Mouse (Mus musculus): ENCODE measurements at regions not wholly inside any gene's neighbourhood (a gene's known extent, or its start where the extent isn't known, plus 50 kb on each side); places are given as distances from the start of the nearest gene placed in this dataset.
"Not testable (repeated sequence)": the region's sequence is repeated elsewhere in the genome, so short reads cannot be mapped to it uniquely, and the experiment has no call there.

DNA sequence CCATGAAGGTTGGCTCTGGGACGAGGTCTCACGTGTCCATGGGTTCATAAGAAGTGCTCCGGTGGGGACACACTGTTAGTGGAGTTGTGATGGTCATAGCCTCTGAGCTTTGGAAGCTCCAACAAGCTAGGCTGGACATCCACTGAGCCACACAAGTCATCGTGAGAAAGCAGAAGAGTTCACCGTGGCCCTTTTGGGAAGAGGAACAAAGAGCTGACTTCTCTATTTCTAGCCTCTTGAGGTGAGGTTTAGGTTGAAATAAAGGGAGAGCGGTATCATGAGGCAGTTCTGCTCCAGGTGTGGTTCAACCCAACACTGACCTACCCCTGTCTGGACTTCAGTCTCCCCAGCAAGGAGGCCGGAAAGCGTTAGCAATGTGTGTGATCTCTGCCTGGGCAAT is 85.3 kb upstream of the Stt3b start:
- no peak for DNase-seq (ENCODE audit: low spot score in 2 of 2)
- Histone ChIP-seq H3K4me3 (no peak overlapping the region), H3K27ac (no peak overlapping the region)
- TF ChIP-seq CTCF (conservative IDR thresholded peaks at IDR 0.05): no peak

DNA sequence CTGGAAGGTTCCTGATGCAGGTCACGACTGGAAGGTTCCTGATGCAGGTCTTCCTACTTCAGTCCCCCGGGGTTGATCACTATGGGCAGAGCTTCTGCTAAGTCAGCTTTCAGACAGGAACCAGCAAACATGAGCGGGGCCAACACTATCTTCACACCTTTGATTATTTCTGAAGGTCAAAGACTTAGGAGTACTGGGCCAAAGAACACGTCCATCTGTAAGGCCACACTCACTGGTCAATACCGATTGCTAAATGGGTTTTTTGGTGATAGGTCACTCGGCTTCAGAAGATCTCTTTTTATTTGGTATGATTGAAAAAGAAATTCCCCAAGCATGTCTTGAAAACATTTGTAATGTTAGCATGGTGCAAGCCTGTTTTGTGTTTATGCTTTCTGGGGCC is 90.2 kb upstream of the Stt3b start:
- no peak for DNase-seq (ENCODE audit: low spot score in 2 of 2)
- Histone ChIP-seq H3K4me3 (no peak overlapping the region), H3K27ac (no peak overlapping the region)
- no peak for TF ChIP-seq CTCF (conservative IDR thresholded peaks at IDR 0.05)

DNA sequence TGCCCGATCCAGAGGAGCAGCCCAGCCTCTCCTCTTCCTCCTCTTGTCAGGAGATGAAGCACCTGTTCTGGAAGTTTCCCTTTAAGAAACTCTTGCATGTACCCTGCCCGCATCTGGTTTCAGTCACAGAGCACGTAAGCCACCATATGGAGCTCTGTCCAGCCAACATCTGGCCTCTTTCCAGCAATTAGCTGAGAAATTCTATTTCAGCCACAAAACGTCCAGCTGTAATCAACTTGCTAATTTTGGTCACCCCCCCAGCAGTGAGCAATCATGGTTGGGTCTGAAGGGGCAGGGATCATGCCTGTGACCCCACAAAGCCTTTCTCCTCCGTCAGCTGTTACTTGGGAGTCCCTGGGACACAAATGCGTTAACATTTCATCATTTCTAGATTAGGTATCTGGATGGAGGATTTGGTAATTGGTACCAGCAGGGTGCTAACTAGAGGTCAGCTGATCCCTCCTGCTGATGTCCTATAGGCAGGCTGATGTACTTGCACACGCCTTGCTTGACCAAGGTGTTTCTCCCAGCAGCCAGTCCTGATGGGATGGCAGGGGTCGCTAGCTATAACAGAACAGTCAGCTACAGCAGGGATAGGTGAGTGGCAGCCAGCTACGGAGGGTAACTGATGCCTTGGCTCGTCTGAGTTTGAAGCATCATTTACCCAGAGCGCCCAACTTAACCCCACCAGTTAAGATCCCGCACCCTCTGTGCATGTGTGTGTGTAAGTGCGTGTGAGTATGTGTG is 91.4 kb upstream of the Stt3b start:
- TF ChIP-seq CTCF (conservative IDR thresholded peaks at IDR 0.05): no peak
- DNase-seq (ENCODE audit: low spot score in 2 of 2): no peak
- Histone ChIP-seq H3K4me3 (no peak overlapping the region), H3K27ac (no peak overlapping the region)

DNA sequence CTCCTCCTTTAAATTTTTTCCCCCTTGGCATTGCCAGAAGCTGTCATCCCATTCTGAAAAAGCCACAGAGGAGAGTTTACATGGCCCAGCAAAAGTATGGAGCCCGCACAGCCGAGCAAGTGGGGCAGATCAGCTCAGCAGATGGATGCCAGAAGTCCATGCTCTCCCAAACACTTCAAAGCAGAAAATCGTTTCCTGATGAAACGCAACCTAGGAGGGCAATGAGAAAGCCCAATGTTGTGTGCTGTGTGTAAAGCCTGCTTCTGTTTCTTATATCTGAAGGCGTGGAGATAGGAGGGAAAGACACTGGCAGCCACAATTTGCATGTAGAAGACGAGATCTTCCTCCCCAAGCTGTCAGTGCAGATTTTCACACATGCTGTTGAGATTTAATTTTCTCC is 92.4 kb upstream of the Stt3b start:
- TF ChIP-seq CTCF (conservative IDR thresholded peaks at IDR 0.05): no peak
- no peak overlapping the region for H3K27ac ChIP-seq
- H3K4me3 ChIP-seq: no peak overlapping the region
- no peak for DNase-seq (ENCODE audit: low spot score in 2 of 2)

DNA sequence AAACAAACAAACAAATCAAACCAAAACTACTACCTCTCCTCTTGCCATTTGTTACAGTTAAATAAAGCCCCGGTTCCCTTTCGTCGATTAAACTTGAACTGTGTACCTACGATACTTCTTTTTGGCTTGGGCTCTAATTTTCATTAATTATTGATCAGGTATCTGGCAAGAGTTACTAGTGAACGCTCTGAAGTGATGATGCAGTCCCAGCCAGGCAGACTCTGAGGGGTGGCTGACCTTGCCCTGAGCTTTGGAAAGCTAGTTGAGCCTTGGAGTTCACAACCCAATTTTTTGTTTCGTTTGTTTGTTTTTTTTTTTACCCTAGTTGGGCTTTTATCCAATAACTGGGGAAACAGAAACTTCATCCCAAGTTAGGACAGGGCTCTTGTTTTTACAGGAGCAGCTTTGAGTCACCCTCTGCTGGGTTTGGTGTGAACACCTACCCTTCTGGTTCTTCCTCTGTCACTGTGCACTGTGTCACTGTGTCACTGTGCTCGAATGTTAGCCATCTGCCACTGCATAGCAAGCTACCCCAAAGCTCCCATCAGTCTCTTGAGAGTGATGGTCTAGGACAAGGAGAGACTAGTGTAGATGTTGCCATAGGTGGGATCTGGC is 93.2 kb upstream of the Stt3b start:
- no peak overlapping the region for H3K27ac ChIP-seq
- DNase-seq (ENCODE audit: low spot score in 2 of 2): no peak
- H3K4me3 ChIP-seq: no peak overlapping the region
- TF ChIP-seq CTCF (conservative IDR thresholded peaks at IDR 0.05): no peak

DNA sequence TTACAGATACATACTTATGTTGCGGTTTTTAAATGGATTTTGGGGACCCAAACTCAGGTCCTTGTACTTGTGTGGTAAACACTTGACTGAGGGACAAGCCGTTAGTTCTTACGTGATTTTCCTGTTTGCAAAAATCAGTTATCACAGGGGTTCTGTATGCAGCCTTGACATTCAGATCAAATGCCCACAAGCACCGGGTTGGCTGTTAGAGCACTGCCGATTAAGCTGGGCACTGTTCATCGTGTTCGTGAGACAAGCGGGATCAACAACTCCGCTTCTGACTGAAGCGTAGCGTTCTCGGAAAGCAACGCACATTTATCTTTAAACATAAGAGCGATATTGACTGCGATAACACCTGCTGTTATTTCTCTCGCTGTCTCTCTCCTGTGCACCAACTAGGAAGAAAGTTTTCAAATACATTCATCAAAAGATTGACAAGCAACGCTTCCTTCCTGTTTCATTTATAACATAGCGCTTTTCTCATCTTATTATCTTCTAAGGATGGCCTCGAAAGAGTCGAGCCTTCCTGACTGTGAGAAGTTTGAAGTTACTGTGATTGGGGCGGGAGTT is 97.8 kb upstream of the Stt3b start:
- no peak for TF ChIP-seq CTCF (conservative IDR thresholded peaks at IDR 0.05)

DNA sequence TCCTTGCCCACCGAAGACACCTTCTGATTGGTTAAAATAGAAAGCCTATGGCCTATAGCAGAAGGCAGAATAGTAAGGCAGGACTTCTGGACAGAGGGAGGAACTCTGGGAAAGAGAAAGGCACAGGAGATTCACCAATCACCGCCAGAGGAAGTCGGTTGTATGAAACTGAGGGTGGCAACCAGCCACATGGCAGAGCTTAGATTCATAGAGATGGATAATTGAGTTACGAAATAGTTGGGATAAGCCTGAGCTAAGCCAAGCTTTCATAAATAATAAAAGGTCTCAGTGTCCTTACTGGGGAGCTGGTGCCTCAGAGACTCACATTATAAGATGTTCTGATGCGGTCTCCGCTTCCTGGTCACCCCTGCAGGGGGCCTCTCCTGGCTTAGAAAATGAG is 98.7 kb upstream of the Stt3b start:
- DNase-seq (ENCODE audit: low spot score in 2 of 2): no peak
- Histone ChIP-seq H3K4me3 (no peak overlapping the region), H3K27ac (no peak overlapping the region)
- TF ChIP-seq CTCF (conservative IDR thresholded peaks at IDR 0.05): no peak

More for the DNA sequence above, 97.8 kb upstream of the Stt3b start:
- H3K4me3 ChIP-seq: no peak overlapping the region
- DNase-seq (ENCODE audit: low spot score in 2 of 2): no peak
- no peak overlapping the region for H3K27ac ChIP-seq

DNA sequence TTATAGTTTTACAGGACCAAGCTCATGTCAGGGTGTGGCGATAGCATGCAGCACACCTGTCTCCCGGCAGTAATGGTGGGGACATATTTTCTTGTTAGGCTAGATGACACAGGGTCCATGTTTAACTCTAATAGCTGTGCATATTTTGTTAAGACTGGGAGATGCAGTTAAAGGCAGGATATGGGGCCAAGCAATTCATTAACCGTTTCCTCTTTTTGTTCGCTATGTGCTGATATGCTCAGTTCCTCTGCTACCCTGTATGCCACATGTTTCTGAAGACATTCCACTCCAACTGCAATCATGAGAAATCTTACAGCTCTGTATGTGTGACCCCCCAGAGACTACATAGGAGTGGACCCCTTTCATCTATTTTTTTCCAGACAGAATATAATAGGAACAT is 104.0 kb upstream of the Stt3b start:
- Histone ChIP-seq H3K4me3 (no peak overlapping the region), H3K27ac (no peak overlapping the region)
- TF ChIP-seq CTCF (conservative IDR thresholded peaks at IDR 0.05): no peak
- no peak for DNase-seq (ENCODE audit: low spot score in 2 of 2)

DNA sequence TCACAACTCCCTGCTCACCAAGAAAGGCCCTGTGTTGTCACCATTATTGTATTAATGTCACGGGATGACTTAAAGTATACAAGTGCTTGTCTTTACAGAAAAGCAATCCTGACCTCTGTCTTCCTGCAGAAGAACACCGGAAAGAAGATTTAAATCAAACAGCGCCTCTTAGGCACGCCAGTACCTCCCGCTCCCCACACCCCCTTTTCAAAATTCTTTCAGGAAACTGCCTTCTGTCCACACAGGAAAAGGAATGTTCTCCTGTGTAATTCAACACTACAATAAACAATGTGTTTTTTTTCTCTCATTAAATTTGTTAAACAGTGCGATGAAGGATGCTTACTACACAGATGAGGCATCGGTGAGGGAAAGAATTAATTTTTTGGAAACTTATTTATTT is 112.6 kb upstream of the Stt3b start:
- no peak overlapping the region for H3K27ac ChIP-seq
- H3K4me3 ChIP-seq: no peak overlapping the region
- DNase-seq (ENCODE audit: low spot score in 2 of 2): no peak
- no peak for TF ChIP-seq CTCF (conservative IDR thresholded peaks at IDR 0.05)

DNA sequence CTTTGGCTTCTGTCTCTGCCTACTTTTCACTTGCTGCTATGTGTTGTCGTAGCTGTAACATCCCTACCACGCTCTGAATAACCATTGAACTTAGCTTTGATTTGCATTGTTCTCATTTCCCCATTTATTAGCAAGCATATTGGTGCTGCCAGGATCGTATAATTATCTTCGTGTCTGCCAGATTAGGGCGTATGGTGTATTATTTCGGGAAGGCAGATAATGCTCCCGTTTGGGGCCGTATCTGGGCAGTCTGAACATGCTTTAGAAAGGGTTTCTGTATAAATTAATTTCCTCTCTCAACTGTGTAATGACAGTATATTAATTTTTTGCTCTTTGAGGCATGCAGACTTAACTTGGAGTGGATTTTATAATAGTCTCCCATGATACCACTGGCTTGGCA is 116.5 kb upstream of the Stt3b start:
- TF ChIP-seq CTCF (conservative IDR thresholded peaks at IDR 0.05): no peak
- no peak overlapping the region for H3K4me3 ChIP-seq
- no peak overlapping the region for H3K27ac ChIP-seq
- DNase-seq (ENCODE audit: low spot score in 2 of 2): peak; percentile 32 to 44

DNA sequence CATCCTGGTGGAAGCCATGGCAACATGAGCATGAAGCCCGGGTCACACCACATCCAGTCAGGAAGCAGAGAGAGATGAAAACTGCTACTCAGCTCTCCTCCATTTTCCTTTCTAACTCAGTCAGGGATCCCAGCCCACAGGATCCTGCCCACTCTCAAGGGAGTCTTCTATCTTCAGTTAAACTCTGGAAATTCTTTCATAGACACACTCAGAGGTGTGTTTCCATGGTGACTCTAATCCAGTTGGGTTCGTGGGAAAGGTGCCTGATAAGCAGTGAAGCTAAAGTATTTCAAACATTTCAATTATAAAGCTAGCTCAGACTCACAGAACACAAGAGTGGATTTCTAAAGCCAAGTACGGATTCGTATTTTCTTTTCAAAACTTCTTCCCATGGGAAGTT is 120.0 kb upstream of the Stt3b start:
- TF ChIP-seq CTCF (conservative IDR thresholded peaks at IDR 0.05): no peak
- no peak overlapping the region for H3K4me3 ChIP-seq
- no peak overlapping the region for H3K27ac ChIP-seq
- DNase-seq (ENCODE audit: low spot score in 2 of 2): no peak

DNA sequence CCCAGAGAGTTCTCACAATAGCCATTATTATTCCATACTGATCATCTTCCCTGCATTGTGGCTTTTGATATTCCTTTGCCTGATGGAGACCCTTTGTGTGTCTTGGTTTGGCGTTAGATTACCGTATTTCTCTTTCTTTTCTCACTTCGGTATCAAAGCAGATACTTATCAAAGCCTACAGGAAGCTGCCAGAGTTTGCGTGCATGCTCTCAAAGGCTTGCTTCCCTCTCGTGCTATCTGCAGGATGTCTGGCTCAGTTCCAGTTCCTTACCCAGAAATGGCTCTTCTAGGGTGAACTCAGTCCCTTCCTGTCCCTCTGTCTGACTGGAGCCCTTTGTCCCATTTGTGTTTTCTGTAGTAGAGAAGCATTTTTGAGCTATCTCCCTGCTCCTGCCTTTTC is 124.5 kb upstream of the Stt3b start:
- no peak overlapping the region for H3K27ac ChIP-seq
- no peak for TF ChIP-seq CTCF (conservative IDR thresholded peaks at IDR 0.05)
- no peak overlapping the region for H3K4me3 ChIP-seq
- DNase-seq (ENCODE audit: low spot score in 2 of 2): no peak

DNA sequence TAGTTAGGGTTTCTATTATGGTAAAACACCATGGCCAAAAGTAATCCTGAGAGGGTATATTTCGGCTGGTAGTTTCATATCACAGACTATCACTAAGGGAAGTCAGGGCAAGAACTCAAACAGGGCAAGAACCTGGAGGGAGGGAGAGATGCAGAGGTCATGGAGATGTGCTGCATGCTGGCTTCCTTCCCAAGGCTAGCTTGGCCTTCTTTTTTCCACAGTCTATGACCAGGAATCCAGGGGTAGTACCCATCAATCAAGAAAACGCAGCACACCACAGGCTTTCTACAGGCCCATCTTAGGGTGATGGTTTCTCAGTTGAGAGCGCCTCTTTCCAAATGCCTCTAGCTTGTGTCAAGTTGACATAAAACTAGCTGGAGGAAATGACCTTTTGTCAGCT is 126.1 kb upstream of the Stt3b start:
- H3K27ac ChIP-seq: no peak overlapping the region
- no peak overlapping the region for H3K4me3 ChIP-seq
- DNase-seq (ENCODE audit: low spot score in 2 of 2): no peak
- no peak for TF ChIP-seq CTCF (conservative IDR thresholded peaks at IDR 0.05)

DNA sequence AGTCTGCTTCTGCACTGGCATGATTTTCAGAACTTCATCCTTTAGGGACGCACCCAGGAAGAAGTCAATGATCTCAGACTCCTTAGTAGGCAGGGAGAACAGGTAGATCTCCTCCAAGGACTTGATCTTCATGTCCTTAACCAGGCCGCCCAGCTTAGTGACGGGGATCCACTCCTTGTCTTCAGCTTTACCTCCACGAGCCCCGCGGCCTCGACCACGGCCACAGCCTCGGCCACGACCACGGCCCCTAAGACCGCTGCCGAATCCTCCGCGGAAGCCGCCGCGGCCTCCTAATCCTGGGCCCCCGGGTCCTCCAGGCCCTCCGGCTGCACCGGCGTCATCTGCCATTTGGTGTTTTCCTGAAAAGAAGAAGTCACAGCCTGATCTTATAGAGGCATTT is 128.0 kb upstream of the Stt3b start:
- H3K4me3 ChIP-seq; H3K27ac ChIP-seq; DNase-seq (ENCODE audit: low spot score in 2 of 2): not testable (repeated sequence)
